Mouse (Mus musculus) embryonic facial prominence, embryonic 15.5 days (tissue): ENCODE results near the gene Trmt6. TPM values are rescaled to one million over a fixed set of nuclear protein-coding genes. Genes with fewer than 3 reads are reported as not detected.

Source experiments
- ATAC-seq: fragments of 200-750 bp; cut with Nextera tagmentation; 2 replicates; pipeline ENCODE4 v1.8.0; 2017; ENCODE audit warnings: low read depth, moderate TSS enrichment; ENCODE audit not compliant: insufficient number of reproducible peaks, low FRiP score, low TSS enrichment
- H3K27ac ChIP-seq: fragments of 300-500 bp; sonication (generic); replicated peaks from 2 replicates; pipeline ENCODE4 v1.5.1; 2015; ENCODE audit warnings: mild to moderate bottlenecking, inconsistent platforms
- H3K27me3 ChIP-seq: fragments of 300-500 bp; sonication (generic); 2 replicates; pipeline ENCODE4 v1.6.1; 2015; ENCODE audit warnings: inconsistent platforms
- H3K36me3 ChIP-seq: fragments of 300-500 bp; sonication (generic); 2 replicates; pipeline ENCODE4 v1.6.1; 2015; ENCODE audit warnings: mild to moderate bottlenecking, inconsistent platforms
- H3K4me1 ChIP-seq: fragments of 300-500 bp; sonication (generic); 2 replicates; pipeline ENCODE4 v1.6.1; 2015; ENCODE audit warnings: inconsistent platforms
- H3K4me2 ChIP-seq: fragments of 300-500 bp; sonication (generic); replicated peaks from 2 replicates; pipeline ENCODE4 v1.6.1; 2015; ENCODE audit warnings: mild to moderate bottlenecking, inconsistent platforms
- H3K4me3 ChIP-seq: fragments of 300-500 bp; sonication (generic); replicated peaks from 2 replicates; pipeline ENCODE4 v1.5.1; 2015; ENCODE audit warnings: mild to moderate bottlenecking, inconsistent platforms
- H3K9ac ChIP-seq: fragments of 300-500 bp; sonication (generic); 2 replicates; pipeline ENCODE4 v1.6.1; 2015; ENCODE audit warnings: inconsistent platforms
- H3K9me3 ChIP-seq: fragments of 300-500 bp; sonication (generic); replicated peaks from 2 replicates; pipeline ENCODE4 v1.6.1; 2016; ENCODE audit warnings: inconsistent platforms
- WGBS: fragments of 180-500 bp; shearing (Covaris S2); methylation state at CpG from one replicate; pipeline ENCODE4 v1.1.7; 2015; 5-methylcytosine and 5-hydroxymethylcytosine counted together
- polyA plus RNA-seq: library from polyadenylated mRNA; unstranded; fragments of >200 nt; fragmentation: Nextera tagmentation; extraction: Ambion mirVana; gene quantifications from 2 replicates; pipeline ENCODE4 v1.2.1, GENCODE M21; 2015

The Trmt6 gene
- polyA plus RNA-seq, 1 experiment from 2014 or later, result 28.2 TPM

GRCm38 (mm10) chr2:132802976-132803375 lies 12.9 kb downstream of the Trmt6 start:
- Histone ChIP-seq H3K4me1 (no peaks in the 10 kb centered on the region), H3K4me2 (no peak overlapping the region), H3K9me3 (no peaks in the 10 kb centered on the region), H3K27ac (no peak overlapping the region), H3K4me3 (no peak overlapping the region), H3K36me3 (peaks cover 39% of the 10 kb centered on the region), H3K27me3 (no peaks in the 10 kb centered on the region), H3K9ac (no peak overlapping the region)
- WGBS, result 88% methylated on average over 2 of the region's 2 CpGs
- no peak for ATAC-seq

GRCm38 (mm10) chr2:132794204-132794586 lies 21.7 kb downstream of the Trmt6 start:
- H3K27me3 ChIP-seq, result no peaks in the 10 kb centered on the region
- no peaks in the 10 kb centered on the region for H3K9me3 ChIP-seq
- no peak for ATAC-seq
- H3K36me3 ChIP-seq, result no peaks in the 10 kb centered on the region
- H3K9ac ChIP-seq, result no peak overlapping the region
- no peaks in the 10 kb centered on the region for H3K4me1 ChIP-seq
- H3K4me3 ChIP-seq, result no peak overlapping the region
- H3K27ac ChIP-seq, result no peak overlapping the region
- WGBS, result 84% methylated on average over 7 of the region's 7 CpGs
- no peak overlapping the region for H3K4me2 ChIP-seq

GRCm38 (mm10) chr2:132793441-132794203 lies 22.2 kb downstream of the Trmt6 start:
- Histone ChIP-seq H3K9ac (no peak overlapping the region), H3K4me2 (no peak overlapping the region), H3K27ac (no peak overlapping the region), H3K4me1 (no peaks in the 10 kb centered on the region), H3K36me3 (no peaks in the 10 kb centered on the region), H3K4me3 (no peak overlapping the region), H3K27me3 (no peaks in the 10 kb centered on the region), H3K9me3 (no peaks in the 10 kb centered on the region)
- no peak for ATAC-seq
- 83% methylated on average over 19 of the region's 19 CpGs for WGBS

DNA sequence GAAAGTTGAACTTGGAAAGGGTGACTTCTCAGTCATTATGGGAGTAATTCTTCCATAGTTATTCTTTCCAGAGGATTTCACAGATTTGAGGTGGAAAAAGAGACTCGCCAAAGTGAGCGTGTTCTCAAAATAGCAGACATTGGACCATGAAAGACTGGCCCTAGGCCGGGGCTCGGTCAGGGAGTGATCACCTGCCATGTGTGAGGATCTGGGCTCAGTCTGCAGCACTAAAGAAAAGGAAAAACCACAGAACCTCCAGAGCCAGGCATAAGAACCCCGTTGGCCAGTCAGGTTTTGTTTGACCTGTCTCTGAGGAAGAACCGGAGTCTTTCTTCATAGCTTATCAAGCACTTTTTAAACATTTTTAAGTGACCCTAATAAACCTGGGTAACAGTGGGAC lies 31.8 kb downstream of the Trmt6 start:
- H3K4me3 ChIP-seq, result no peak overlapping the region
- H3K27me3 ChIP-seq, result peaks cover 6% of the 10 kb centered on the region; the same call in 1 of the 2 replicates
- H3K9me3 ChIP-seq, result no peaks in the 10 kb centered on the region
- H3K9ac ChIP-seq, result no peak overlapping the region
- H3K4me1 ChIP-seq, result peaks cover 4% of the 10 kb centered on the region
- WGBS, result 80% methylated on average over 6 of the region's 6 CpGs
- no peak overlapping the region for H3K27ac ChIP-seq
- no peak for ATAC-seq
- H3K4me2 ChIP-seq, result no peak overlapping the region
- H3K36me3 ChIP-seq, result no peaks in the 10 kb centered on the region

DNA sequence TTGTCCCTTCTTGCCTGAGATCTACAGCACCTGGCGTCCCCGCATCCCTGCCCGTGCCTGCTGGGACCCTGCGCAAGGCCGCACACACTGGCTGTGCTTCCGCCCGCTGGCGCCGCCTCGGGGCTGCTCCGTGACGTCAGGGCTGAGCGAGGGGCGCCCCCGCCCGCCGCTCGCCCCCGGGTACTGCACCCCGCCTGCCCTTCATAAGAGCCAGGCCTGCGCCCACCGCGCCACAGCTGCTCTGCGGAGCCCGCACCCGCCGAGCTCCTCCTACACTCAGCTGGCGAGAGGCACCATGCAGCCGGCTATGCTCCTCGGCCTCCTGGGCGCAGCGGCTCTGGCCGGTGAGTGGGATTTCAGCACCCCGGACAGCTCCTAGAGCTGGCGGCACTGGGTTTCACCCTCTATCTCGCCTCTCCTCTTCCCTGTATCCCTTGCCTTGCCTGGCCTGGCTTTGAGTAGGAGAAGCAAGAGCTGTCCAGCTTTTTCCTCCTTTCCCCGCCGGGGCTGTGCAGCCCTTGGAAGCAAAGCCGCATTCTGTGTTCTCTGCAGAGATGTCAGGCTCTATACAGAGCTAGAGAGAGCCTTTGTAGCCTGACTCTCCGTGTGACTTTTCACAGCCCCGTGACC lies 34.3 kb downstream of the Trmt6 start:
- Histone ChIP-seq H3K4me1 (peaks cover 4% of the 10 kb centered on the region), H3K27ac (no peak overlapping the region), H3K36me3 (no peaks in the 10 kb centered on the region), H3K4me3 (peak overlapping the region; percentile 40), H3K27me3 (peaks cover 6% of the 10 kb centered on the region; the same call in 1 of the 2 replicates), H3K9me3 (no peaks in the 10 kb centered on the region), H3K9ac (no peak overlapping the region), H3K4me2 (peak overlapping the region; percentile 82)
- ATAC-seq, result peak; percentile 92
- 1% methylated on average over 41 of the region's 41 CpGs for WGBS

- ATAC-seq, result 0 out of 2 replicates have a peak, but pooled peaks have one; percentile 9
- Histone ChIP-seq H3K9me3 (no peaks in the 10 kb centered on the region), H3K4me2 (peak within 1 kb of the TSS; percentile 82), H3K36me3 (no peaks in the 10 kb centered on the region), H3K4me1 (peaks cover 4% of the 10 kb centered on the region), H3K27ac (no peak within 1 kb of the TSS), H3K4me3 (peak within 1 kb of the TSS; percentile 40), H3K9ac (no peak within 1 kb of the TSS), H3K27me3 (peaks cover 6% of the 10 kb centered on the region; the same call in 1 of the 2 replicates)
- 10% methylated on average over 4 of the region's 4 CpGs for WGBS
Observed at GRCm38 (mm10) chr2:132780978-132781377, 34.9 kb downstream of the Trmt6 start, which contains the start of gene Chgb. Gene Chgb (plus strand): TSS chr2:132781278.

GRCm38 (mm10) chr2:132770822-132771221 lies 45.0 kb downstream of the Trmt6 start:
- H3K9ac ChIP-seq, result no peak overlapping the region
- H3K36me3 ChIP-seq, result no peaks in the 10 kb centered on the region
- H3K4me2 ChIP-seq, result no peak overlapping the region
- no peak for ATAC-seq
- 67% methylated on average over 1 of the region's 1 CpGs for WGBS
- H3K4me1 ChIP-seq, result no peaks in the 10 kb centered on the region
- no peaks in the 10 kb centered on the region for H3K27me3 ChIP-seq
- no peak overlapping the region for H3K27ac ChIP-seq
- H3K9me3 ChIP-seq, result no peaks in the 10 kb centered on the region
- no peak overlapping the region for H3K4me3 ChIP-seq

GRCm38 (mm10) chr2:132757911-132758310 lies 57.9 kb downstream of the Trmt6 start:
- Histone ChIP-seq H3K36me3 (no peaks in the 10 kb centered on the region), H3K4me3 (no peak overlapping the region), H3K27ac (no peak overlapping the region), H3K4me2 (no peak overlapping the region), H3K4me1 (no peaks in the 10 kb centered on the region), H3K9ac (no peak overlapping the region), H3K9me3 (no peaks in the 10 kb centered on the region), H3K27me3 (no peaks in the 10 kb centered on the region)
- ATAC-seq, result no peak
- WGBS, result 61% methylated on average over 5 of the region's 5 CpGs

Other genes starting within 250 kb of the Trmt6 start
- 47.3 and 48.3 TPM in 2 replicates for gene Gpcpd1, start 228.3 kb downstream of the Trmt6 start, polyA plus RNA-seq
- 12.7 and 15.7 TPM in 2 replicates for gene Shld1, start 129.1 kb downstream of the Trmt6 start, polyA plus RNA-seq
- 1.8 and 1.9 TPM in 2 replicates for gene Chgb, start 34.8 kb downstream of the Trmt6 start, polyA plus RNA-seq
- gene Mcm8, start 86 bp upstream of the Trmt6 start, polyA plus RNA-seq, result 10.8 and 11.5 TPM in 2 replicates
- 19.6 and 20.0 TPM in 2 replicates for gene Crls1, start 30.6 kb upstream of the Trmt6 start, polyA plus RNA-seq
- gene Lrrn4, start 64.8 kb upstream of the Trmt6 start, polyA plus RNA-seq, result 0.21 and 0.23 TPM in 2 replicates
- gene Fermt1, start 129.9 kb upstream of the Trmt6 start, polyA plus RNA-seq, result 23.3 and 23.5 TPM in 2 replicates